Mouse (Mus musculus) MEL (cell line): ENCODE data around the gene Rap1b. TPM values are rescaled to one million over a fixed set of nuclear protein-coding genes. Genes with fewer than 3 reads are reported as not detected.

Experiments used
- DNase-seq: peaks from one replicate; pipeline ENCODE4 v3.0.0; 2011; ENCODE audit warnings: low read depth, low spot score
- H3K27ac ChIP-seq: 2 replicates; pipeline ENCODE4 v1.5.1; 2012; ENCODE audit warnings: low read depth, mild to moderate bottlenecking, control low read depth, low read length, moderate library complexity; ENCODE audit not compliant: control insufficient read depth
- H3K27me3 ChIP-seq, 2 experiments: fragments of 150-350 bp in 1 of 2; sonication (generic) in 1 of 2; 2 replicates each; pipeline ENCODE4 v1.6.1; 2012; ENCODE audit warnings: low read length in 2 of 2, mild to moderate bottlenecking in 2 of 2, improper control_type of control experiment in 1 of 2, moderate library complexity in 1 of 2; ENCODE audit not compliant: insufficient read depth in 2 of 2, control insufficient read depth in 1 of 2
- H3K36me3 ChIP-seq, 2 experiments: 2 replicates each; pipeline ENCODE4 v1.6.1; 2012 to 2014; ENCODE audit warnings: low read length in 2 of 2, improper control_type of control experiment in 1 of 2, inconsistent platforms in 1 of 2, mild to moderate bottlenecking in 1 of 2; ENCODE audit not compliant: insufficient read depth in 2 of 2, control insufficient read depth in 1 of 2
- H3K4me1 ChIP-seq, 2 experiments: fragments of 150-350 bp in 1 of 2; sonication (generic) in 1 of 2; 2 replicates each; pipeline ENCODE4 v1.6.1; 2012; ENCODE audit warnings: low read length in 2 of 2, improper control_type of control experiment in 1 of 2, mild to moderate bottlenecking in 1 of 2; ENCODE audit not compliant: insufficient read depth in 2 of 2, control insufficient read depth in 1 of 2
- H3K4me3 ChIP-seq, 2 experiments: fragments of 150-350 bp in 1 of 2; sonication (generic) in 1 of 2; 2 replicates each; pipeline ENCODE4 v1.5.1; 2012; ENCODE audit warnings: low read depth in 2 of 2, low read length in 2 of 2, mild to moderate bottlenecking in 2 of 2, moderate library complexity in 2 of 2, control low read depth in 1 of 2, improper control_type of control experiment in 1 of 2; ENCODE audit not compliant: control insufficient read depth in 1 of 2, insufficient read depth in 1 of 2
- H3K79me2 ChIP-seq: 2 replicates; pipeline ENCODE4 v1.6.1; 2012; ENCODE audit warnings: mild to moderate bottlenecking, low read length, moderate library complexity; ENCODE audit not compliant: control insufficient read depth, poor library complexity, insufficient read depth
- H3K9ac ChIP-seq: 2 replicates; pipeline ENCODE4 v1.6.1; 2012; ENCODE audit warnings: low read depth, mild to moderate bottlenecking, control low read depth, low read length, moderate library complexity; ENCODE audit not compliant: control insufficient read depth, poor library complexity, severe bottlenecking
- H3K9me3 ChIP-seq: fragments of 150-350 bp; sonication (generic); replicated peaks from 2 replicates; pipeline ENCODE4 v1.6.1; 2012; ENCODE audit warnings: mild to moderate bottlenecking, low read length, improper control_type of control experiment, moderate library complexity; ENCODE audit not compliant: insufficient read depth
- CHD1 ChIP-seq: IDR thresholded peaks from 2 replicates; pipeline ENCODE4 v1.6.1; 2012; ENCODE audit warnings: low read depth, mild to moderate bottlenecking, inconsistent platforms, low read length, improper control_type of control experiment
- E2F4 ChIP-seq: IDR thresholded peaks from 2 replicates; pipeline ENCODE4 v1.6.1; 2011; ENCODE audit warnings: low read depth, low read length, improper control_type of control experiment, borderline replicate concordance
- ELF1 ChIP-seq: IDR thresholded peaks from 2 replicates; pipeline ENCODE4 v1.6.1; 2014; ENCODE audit warnings: low read depth, mild to moderate bottlenecking, inconsistent platforms, low read length, improper control_type of control experiment, moderate library complexity
- EP300 ChIP-seq, 2 experiments: IDR thresholded peaks; 2 replicates each; pipeline ENCODE4 v1.6.1; 2011; ENCODE audit warnings: improper control_type of control experiment in 2 of 2, low read length in 2 of 2, low read depth in 1 of 2, mild to moderate bottlenecking in 1 of 2
- ETS1 ChIP-seq: IDR thresholded peaks from 2 replicates; pipeline ENCODE4 v1.6.1; 2012; ENCODE audit warnings: low read depth, mild to moderate bottlenecking, inconsistent platforms, low read length, improper control_type of control experiment, moderate library complexity
- GATA1 ChIP-seq: IDR thresholded peaks from 2 replicates; pipeline ENCODE4 v1.6.1; 2011; ENCODE audit warnings: low read depth, low read length, improper control_type of control experiment
- HCFC1 ChIP-seq: IDR thresholded peaks from 2 replicates; pipeline ENCODE4 v1.6.1; 2012; ENCODE audit warnings: low read depth, mild to moderate bottlenecking, inconsistent platforms, low read length, improper control_type of control experiment, moderate library complexity
- JUND ChIP-seq: IDR thresholded peaks from 2 replicates; pipeline ENCODE4 v1.6.1; 2011; ENCODE audit warnings: low read depth, mild to moderate bottlenecking, improper control_type of control experiment, low read length
- KAT2A ChIP-seq: conservative IDR thresholded peaks from 2 replicates; pipeline ENCODE4 v1.6.1; 2012; ENCODE audit warnings: low read depth, low read length, improper control_type of control experiment, inconsistent platforms
- MAFK ChIP-seq: IDR thresholded peaks from 2 replicates; pipeline ENCODE4 v1.6.1; 2011; ENCODE audit warnings: low read depth, mild to moderate bottlenecking, low read length, improper control_type of control experiment, borderline replicate concordance
- MAX ChIP-seq: IDR thresholded peaks from 2 replicates; pipeline ENCODE4 v1.6.1; 2011; ENCODE audit warnings: low read length, improper control_type of control experiment
- MYB ChIP-seq: IDR thresholded peaks from 2 replicates; pipeline ENCODE4 v1.6.1; 2011; ENCODE audit warnings: mild to moderate bottlenecking, low read depth, low read length, improper control_type of control experiment
- NRF1 ChIP-seq: IDR thresholded peaks from 2 replicates; pipeline ENCODE4 v1.6.1; 2014; ENCODE audit warnings: low read depth, mild to moderate bottlenecking, inconsistent platforms, low read length, improper control_type of control experiment, moderate library complexity; ENCODE audit not compliant: poor library complexity, insufficient read depth, severe bottlenecking
- RAD21 ChIP-seq: IDR thresholded peaks from 2 replicates; pipeline ENCODE4 v1.6.1; 2011; ENCODE audit warnings: mild to moderate bottlenecking, low read depth, low read length, improper control_type of control experiment
- SIN3A ChIP-seq: IDR thresholded peaks from 2 replicates; pipeline ENCODE4 v1.6.1; 2012; ENCODE audit warnings: low read length, improper control_type of control experiment, inconsistent platforms
- SMC3 ChIP-seq: IDR thresholded peaks from 2 replicates; pipeline ENCODE4 v1.6.1; 2011; ENCODE audit warnings: low read depth, low read length, improper control_type of control experiment
- USF1 ChIP-seq: IDR thresholded peaks from 2 replicates; pipeline ENCODE4 v1.6.1; 2014; ENCODE audit warnings: low read depth, mild to moderate bottlenecking, inconsistent platforms, low read length, improper control_type of control experiment, moderate library complexity
- ZC3H11A ChIP-seq: IDR thresholded peaks from 2 replicates; pipeline ENCODE4 v1.6.1; 2012; ENCODE audit warnings: low read depth, mild to moderate bottlenecking, inconsistent platforms, low read length, improper control_type of control experiment
- ZKSCAN1 ChIP-seq: IDR thresholded peaks from 2 replicates; pipeline ENCODE4 v1.6.1; 2012; ENCODE audit warnings: low read depth, mild to moderate bottlenecking, inconsistent platforms, low read length, improper control_type of control experiment, moderate library complexity
- ZMIZ1 ChIP-seq: IDR thresholded peaks from 2 replicates; pipeline ENCODE4 v1.6.1; 2012; ENCODE audit warnings: low read depth, mild to moderate bottlenecking, inconsistent platforms, low read length, improper control_type of control experiment, moderate library complexity
- ZNF384 ChIP-seq: IDR thresholded peaks from 2 replicates; pipeline ENCODE4 v1.6.1; 2012; ENCODE audit warnings: low read depth, mild to moderate bottlenecking, inconsistent platforms, low read length, improper control_type of control experiment
- polyA plus RNA-seq, 2 experiments: library from polyadenylated mRNA; stranded (reverse) in 1 of 2; unstranded in 1 of 2; fragments of >175 nt in 1 of 2; fragments of >200 nt in 1 of 2; gene quantifications; 2 replicates each; pipeline versions ENCODE4 v1.2.1 to v1.2.4; 2012; ENCODE audit warnings: low replicate concordance in 2 of 2, low read depth in 1 of 2; ENCODE audit not compliant: insufficient read length in 2 of 2, insufficient read depth in 1 of 2, missing spikeins in 1 of 2
- total RNA-seq: library from RNA; depleted of rRNA; stranded (reverse); fragments of 300-350 nt; gene quantifications from 2 replicates; pipeline ENCODE4 v1.2.3, GENCODE M21; 2012

The Rap1b gene
- total and polyA plus RNA-seq, 3 experiments = 42.3 to 89.1 (median 83.3) TPM

DNA sequence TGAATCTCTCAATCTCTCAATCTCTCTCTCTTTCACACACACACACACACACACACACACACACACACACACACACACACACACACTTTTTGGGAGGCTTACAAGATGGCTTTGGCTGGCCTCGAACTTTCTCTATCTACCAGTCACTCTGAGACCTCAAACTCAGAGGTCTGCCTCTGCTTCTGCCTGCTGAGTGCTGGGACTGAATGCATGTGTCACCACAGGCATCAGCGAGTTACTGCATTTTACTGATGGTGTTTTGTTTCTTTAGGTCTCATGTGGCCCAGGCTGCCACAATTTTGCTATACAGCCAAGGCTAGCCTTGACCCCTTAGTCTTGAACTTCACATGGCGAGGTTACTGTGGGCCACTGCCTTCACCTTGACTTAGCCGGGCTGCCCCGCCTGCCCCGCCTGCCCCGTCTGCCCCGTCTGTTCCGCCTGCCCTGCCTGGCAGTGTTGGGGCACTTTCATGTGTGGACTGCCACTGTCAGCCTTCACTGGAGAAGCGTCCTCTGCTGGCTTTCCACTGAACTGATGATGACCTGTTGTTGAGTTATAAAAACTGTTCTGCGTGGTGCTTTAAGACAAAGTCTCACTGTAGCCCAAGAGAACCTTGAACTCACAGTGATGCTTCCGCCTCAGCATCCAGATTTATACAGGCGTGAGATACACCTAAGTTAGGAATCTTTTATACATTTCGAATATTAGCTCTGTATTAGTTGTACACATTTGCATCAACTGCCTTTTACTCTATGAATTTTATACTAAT lies 63.2 kb downstream of the Rap1b start:
- no peak overlapping the region for H3K27ac ChIP-seq
- no peak overlapping the region for H3K9ac ChIP-seq
- H3K36me3 ChIP-seq = peaks cover 4 to 54% of the 10 kb centered on the region in 2 experiments; a peak in 3 of 4 replicates
- H3K4me3 ChIP-seq = no peak overlapping the region
- DNase-seq = no peak
- TF ChIP-seq NRF1 (no peak), GATA1 (no peak), SMC3 (no peak), CHD1 (no peak), MAFK (no peak), MAX (no peak), KAT2A (no peak), EP300 (IDR thresholded peaks at IDR 0.05; ENCODE audit: low read depth in 1 of 2, low read length in 2 of 2) (no peak), ZMIZ1 (no peak), E2F4 (no peak), JUND (no peak), USF1 (no peak), MYB (no peak), RAD21 (no peak), ETS1 (no peak), HCFC1 (no peak), ZC3H11A (no peak), SIN3A (no peak), ZKSCAN1 (no peak), ZNF384 (no peak)
- TF ChIP-seq, all 39 proteins: peak for 0
- Histone ChIP-seq H3K79me2 (peaks cover 2% of the 10 kb centered on the region; the same call in 1 of the 2 replicates), H3K9me3 (no peaks in the 10 kb centered on the region), H3K27me3 (no peaks in the 10 kb centered on the region), H3K4me1 (peaks cover 0 to 3% of the 10 kb centered on the region in 2 experiments; a peak in 2 of 4 replicates)

- Histone ChIP-seq H3K4me1 (peaks cover 0 to 3% of the 10 kb centered on the region in 2 experiments; a peak in 2 of 4 replicates), H3K9ac (no peak overlapping the region), H3K36me3 (peaks cover 4 to 56% of the 10 kb centered on the region in 2 experiments; a peak in 3 of 4 replicates), H3K79me2 (0 out of 2 replicates have a peak, but pooled peaks cover 1% of the 10 kb centered on the region), H3K27ac (no peak overlapping the region), H3K27me3 (no peaks in the 10 kb centered on the region), H3K4me3 (no peak overlapping the region), H3K9me3 (no peaks in the 10 kb centered on the region)
- DNase-seq = no peak
- no peak for TF ChIP-seq ELF1
- no peak for TF ChIP-seq ZNF384
These were observed 63.8 kb downstream of the Rap1b start for GRCm38 (mm10) chr10:117782056-117782455.
